Mouse (Mus musculus): ENCODE measurements around the gene Nprl2.

Gene Nprl2

DNA sequence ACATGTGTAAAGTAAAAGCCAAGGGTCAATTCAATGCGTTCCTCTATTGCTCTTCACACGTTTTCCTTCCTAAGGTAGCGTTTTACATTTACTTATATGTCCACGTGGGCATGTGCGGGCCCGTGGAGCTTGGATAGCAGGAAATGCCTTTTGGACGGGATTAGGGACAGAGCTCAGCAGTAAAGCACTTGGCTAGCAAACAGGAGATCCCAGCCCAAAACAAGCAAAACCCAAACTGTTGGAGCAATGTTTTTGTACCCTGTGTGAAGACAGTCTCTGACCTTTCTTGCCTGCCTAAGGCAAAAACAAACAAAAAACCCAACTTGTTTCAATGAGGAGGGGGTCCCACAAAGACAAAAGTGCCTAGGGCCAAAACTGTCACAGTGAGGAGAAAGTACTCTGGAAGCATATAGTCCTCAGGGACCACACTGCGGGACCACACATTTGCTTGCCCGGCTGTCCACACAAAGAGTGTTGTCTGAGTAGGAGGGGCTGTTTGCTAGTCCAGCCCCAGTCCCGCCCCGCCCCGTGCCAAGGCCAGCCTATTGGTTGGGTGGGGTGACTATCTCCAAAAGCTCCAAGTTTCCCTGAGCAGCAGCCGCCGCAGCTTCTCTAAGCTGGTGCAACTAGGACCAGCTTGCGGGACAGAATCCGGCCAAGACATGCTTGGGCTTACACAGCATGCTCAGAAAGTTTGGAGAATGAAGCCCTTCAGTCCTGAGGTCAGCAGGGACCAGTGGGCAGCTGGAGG lies 34.5 kb downstream of the Nprl2 start, which contains the start of gene Hyal1:
Gene Hyal1 (plus strand): TSS at position 571 of the 751 bp plus-strand sequence.
- DNase-seq (ENCODE audit: low read depth, low spot score), result no peak

DNA sequence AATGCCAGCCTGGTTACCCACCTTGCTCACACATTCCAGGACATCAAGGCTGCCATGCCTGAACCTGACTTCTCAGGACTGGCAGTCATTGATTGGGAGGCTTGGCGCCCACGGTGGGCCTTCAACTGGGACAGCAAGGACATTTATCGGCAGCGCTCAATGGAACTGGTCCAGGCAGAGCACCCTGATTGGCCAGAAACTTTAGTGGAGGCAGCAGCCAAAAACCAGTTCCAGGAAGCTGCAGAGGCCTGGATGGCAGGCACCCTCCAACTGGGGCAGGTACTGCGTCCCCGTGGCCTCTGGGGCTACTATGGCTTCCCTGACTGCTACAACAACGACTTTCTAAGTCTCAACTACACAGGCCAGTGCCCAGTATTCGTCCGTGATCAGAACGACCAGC lies 35.8 kb downstream of the Nprl2 start:
- DNase-seq (ENCODE audit: low read depth, low spot score), result no peak

GRCm38 (mm10) chr9:107578587-107578986 lies 36.6 kb downstream of the Nprl2 start, which contains the start of gene Naa80:
Gene Naa80 (plus strand): TSS chr9:107578887.
- no peak for DNase-seq (ENCODE audit: low read depth, low spot score)

DNA sequence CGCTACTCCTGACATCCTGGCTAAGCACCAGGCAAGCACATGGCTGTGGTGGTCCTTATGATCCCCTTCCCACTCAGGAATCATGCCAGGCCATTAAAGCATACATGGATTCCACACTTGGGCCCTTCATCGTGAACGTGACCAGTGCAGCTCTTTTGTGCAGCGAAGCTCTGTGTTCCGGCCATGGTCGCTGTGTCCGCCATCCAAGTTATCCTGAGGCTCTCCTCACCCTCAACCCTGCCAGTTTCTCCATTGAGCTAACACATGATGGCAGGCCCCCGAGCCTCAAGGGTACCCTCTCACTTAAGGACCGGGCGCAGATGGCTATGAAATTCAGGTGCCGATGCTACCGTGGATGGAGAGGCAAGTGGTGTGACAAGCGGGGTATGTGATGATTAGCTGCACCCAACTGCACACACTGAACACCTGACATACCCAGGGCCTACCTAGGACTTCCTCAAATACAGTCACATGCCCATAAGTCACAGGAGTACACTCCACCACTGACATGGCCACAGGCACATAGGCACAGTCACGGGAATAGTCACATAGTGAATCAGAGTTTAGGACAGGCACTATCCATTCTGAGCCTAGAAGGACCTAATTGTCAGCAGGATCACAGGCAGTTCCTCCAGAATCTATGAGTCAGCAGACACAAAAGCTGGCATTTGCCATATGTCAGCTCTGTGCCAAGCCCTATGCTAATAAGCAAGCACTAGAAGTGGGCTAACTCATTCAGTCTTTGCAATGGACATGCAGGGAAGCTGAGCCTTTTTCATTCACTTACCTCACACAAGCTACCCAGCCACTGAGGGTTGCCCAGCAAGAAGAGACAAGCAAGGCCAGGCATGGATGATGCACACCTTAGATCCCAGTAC lies 37.2 kb downstream of the Nprl2 start:
- DNase-seq (ENCODE audit: low read depth, low spot score), result no peak

DNA sequence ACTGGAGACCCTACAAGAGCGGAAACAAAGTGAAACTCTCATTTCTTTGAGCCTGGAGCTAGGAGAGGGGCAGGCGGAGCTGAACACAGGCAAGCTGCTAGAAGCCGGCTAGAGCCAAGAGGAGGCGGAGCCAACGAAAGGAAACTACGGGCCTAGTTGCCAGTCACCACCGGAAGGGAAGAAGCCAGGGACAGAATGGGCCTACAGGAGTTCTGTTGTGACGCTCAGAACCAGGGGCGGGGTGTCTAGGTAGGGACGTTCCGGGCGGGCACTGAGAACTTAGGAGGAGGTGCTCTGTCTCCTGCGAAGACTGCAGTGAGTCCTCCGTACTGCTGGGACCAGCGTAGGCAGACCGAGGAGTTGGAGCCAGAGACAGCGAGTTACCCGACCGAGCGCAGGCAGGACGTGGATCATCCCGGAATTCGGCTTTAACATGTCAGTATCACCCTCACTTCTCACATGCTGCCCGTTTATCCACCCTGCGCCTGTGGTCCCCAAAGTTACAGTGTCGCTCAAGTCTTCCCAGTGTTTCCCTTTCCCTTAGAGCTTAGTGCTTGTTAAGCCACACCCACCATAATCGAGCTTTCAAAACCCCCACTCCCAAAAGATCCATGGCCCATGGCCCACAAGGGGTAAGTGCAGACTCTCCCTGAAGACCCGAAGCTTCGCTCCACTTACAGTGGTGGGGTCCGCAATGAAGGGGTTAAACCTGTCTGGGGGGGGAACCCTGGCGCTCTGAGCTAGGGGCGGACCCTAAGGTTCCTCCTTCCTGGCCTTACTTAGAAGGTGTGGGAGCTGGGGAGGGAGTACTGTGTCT lies 38.7 kb downstream of the Nprl2 start, which contains the start of gene Hyal3:
Gene Hyal3 (plus strand): TSS at position 318 of the 817 bp plus-strand sequence.
- DNase-seq (ENCODE audit: low read depth, low spot score), result no peak

GRCm38 (mm10) chr9:107581584-107581983 lies 39.6 kb downstream of the Nprl2 start:
- DNase-seq (ENCODE audit: low read depth, low spot score), result no peak

DNA sequence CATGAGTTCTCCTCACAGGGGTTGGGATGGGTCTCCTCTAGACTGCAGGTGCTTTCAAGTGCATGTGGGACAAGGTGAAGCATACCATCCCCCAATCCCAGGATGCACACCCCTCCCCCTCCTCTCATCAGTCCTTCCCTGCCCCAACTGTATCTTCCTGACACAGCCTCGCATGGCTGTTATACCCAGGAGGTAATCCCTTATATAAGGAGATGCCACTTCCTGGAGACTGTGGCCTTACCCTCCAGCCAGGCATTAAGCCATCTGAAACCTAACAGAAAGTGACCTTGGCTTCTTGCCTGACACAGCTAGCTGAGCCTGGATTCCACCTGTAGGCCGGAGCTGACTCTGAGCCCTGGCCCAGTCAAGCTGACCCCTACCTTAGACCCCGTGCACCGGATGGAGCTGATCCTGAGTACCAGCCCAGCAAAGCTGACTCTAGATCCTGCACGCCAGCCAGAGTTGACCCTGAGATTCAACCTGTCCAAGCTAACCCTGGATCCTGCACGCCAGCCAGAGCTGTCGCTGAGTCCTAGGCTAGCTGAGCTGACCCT lies 40.6 kb downstream of the Nprl2 start:
- no peak for DNase-seq (ENCODE audit: low read depth, low spot score)

DNA sequence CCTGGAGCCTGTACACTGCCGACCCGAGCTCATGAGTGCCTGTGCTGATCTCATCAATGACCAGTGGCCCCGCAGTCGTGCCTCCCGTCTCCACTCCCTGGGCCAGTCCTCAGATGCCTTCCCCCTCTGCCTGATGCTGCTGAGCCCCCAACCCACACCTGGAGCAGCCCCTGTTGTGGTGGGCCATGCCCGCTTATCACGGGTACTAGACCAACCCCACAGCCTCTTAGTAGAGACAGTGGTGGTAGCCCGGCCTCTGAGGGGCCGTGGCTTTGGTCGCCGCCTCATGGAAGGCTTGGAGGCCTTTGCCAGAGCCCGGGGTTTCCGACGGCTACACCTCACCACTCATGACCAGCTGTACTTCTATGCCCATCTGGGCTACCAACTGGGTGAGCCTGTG lies 41.1 kb downstream of the Nprl2 start:
- DNase-seq (ENCODE audit: low read depth, low spot score), result no peak

DNA sequence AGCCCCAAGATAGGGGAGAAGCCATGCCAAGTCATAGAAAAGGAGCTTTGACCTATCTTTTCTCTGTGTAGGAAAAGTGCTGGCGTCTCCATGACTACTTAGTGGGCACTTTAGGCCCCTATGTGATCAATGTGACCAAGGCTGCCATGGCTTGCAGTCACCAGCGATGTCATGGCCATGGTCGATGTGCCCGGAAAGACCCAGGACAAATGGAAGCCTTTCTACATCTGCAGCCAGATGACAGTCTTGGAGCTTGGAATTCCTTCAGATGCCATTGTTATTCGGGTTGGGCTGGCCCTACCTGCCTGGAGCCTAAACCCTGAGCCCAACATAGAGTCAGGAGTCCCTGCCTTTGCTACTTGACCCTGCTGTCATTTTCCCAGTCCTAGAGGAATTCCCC lies 44.5 kb downstream of the Nprl2 start:
- no peak for DNase-seq (ENCODE audit: low read depth, low spot score)

DNA sequence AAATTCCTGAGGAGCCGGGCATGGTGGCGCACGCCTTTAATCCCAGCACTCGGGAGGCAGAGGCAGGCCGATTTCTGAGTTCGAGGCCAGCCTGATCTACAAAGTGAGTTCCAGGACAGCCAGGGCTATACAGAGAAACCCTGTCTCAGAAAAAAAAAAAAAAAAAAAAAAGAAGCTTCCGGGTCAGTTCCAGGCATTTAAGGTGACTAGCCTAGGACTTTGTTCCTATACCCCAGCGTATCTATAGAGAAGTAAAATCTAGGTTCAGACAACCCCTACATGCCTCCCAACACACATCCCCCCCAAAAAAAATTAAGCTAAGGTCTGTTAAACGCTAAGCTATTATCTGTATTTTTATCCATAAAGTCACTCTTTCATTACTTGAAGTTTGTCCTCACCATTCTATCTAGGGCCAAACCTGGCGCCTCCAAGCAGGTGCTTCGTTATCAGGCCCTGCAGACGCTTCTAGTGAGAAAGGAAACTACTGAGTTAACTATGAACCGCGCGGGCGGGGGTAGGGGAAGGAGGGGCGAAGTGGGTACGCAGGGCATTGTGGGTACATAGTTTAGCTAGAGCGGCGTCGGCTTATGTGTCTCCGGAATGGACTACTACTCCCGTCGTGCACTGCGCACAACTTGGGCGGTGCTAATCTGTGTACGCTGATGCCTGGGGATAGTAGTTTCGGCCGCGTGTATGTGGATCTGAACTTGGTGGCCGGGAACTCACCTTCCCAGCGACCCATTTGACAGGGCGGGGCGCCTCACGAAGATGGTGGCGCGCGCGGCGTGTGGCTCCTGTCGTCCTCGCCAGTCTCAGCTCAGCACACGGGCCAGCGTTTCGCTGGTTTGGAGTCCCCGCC lies 45.2 kb downstream of the Nprl2 start, which contains the start of gene Ifrd2:
Gene Ifrd2 (plus strand): TSS at position 669 of the 859 bp plus-strand sequence.
- peak; percentile 95 for DNase-seq (ENCODE audit: low read depth, low spot score)

GRCm38 (mm10) chr9:107587833-107588639 lies 46.0 kb downstream of the Nprl2 start:
- no peak for DNase-seq (ENCODE audit: low read depth, low spot score)

GRCm38 (mm10) chr9:107590058-107590772 lies 48.2 kb downstream of the Nprl2 start:
- DNase-seq (ENCODE audit: low read depth, low spot score), result no peak

- no peak for DNase-seq (ENCODE audit: low read depth, low spot score)
These were observed 48.7 kb downstream of the Nprl2 start for GRCm38 (mm10) chr9:107590773-107591060.

GRCm38 (mm10) chr9:107593101-107593976 lies 51.3 kb downstream of the Nprl2 start:
- no peak for DNase-seq (ENCODE audit: low read depth, low spot score)

DNA sequence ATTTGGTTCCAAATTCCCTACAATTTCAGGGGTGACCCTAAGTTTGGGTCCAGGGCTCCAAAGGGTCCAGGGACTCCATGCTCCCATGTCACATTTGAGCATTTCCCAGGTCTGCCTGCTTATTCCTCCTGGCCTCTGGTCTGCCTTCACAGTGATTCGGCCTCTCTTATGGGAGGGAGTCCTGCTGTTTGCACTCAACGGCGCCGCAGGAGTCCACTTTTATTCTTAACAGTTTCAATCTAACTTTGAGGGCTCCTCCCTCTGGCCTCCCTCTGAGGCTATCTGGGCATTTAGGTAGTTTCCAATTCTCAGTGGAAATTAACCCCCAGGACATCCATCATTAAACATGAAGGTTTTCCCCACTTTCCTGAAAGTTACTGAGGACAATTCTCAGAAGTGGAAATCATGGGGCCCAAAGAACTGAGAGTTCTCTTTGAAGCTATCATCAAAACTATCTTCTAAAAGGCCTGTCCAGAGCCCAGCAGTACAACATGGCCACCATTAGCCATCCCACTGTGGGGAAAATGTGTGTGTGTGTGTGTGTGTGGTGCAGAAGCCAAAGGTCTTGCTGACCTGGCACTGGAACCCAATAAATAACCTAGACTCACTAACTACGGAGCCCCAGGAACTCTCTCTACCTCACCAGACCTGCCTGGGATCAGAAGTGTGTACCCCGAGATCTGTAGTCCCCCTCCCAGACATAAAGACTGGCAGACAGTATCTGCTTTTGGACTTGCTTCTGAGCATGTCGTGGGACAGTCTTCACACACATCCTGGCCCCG lies 52.4 kb downstream of the Nprl2 start:
- DNase-seq (ENCODE audit: low read depth, low spot score), result no peak
